ENCODE assay signal across 8 mouse cellular contexts in the genomic region with DNA sequence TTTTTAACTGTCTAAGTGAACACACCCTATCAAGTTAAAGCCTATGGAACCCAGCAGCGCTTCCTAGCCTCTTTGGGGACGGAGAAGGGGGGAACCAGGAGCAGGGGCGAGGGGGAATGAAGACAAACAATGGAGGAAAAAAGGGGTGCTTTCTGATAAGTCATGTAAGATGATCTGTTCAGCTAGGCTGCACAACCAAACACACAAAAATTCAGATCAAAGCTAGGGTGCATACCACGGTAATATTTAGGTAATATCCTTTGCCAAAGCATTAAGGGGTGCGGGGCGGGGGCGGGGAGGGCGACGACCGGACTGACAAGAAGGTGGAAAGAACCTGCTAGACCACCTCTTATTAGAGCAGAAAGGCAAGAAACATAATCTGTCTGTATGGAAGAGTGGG. TPM values are rescaled to one million over a fixed set of nuclear protein-coding genes. Genes with fewer than 3 reads are reported as not detected.
DNase-seq lines count a peak whose midpoint lies in the region; ATAC-seq lines count a peak whose summit lies in the region.

No protein-coding gene starts in this region.

- H3K4me1 ChIP-seq in kidney, embryonic 15.5 days, result peaks cover 17% of the 10 kb centered on the region
- peaks cover 21% of the 10 kb centered on the region for H3K4me1 ChIP-seq in embryonic facial prominence, embryonic 10.5 days
- H3K4me1 ChIP-seq in intestine, embryonic 16.5 days (ENCODE audit: control insufficient read depth, insufficient read depth, low read length), result peaks cover 13% of the 10 kb centered on the region
- H3K4me1 ChIP-seq in neural tube, embryonic 12.5 days, result 0 out of 2 replicates have a peak, but pooled peaks cover 12% of the 10 kb centered on the region

- H3K27me3 ChIP-seq in kidney, embryonic 15.5 days, result no peaks in the 10 kb centered on the region
- no peaks in the 10 kb centered on the region for H3K27me3 ChIP-seq in embryonic facial prominence, embryonic 10.5 days (replicated peaks; ENCODE audit: low read depth, poor library complexity, severe bottlenecking)
- no peaks in the 10 kb centered on the region for H3K27me3 ChIP-seq in intestine, embryonic 16.5 days (replicated peaks; ENCODE audit: control insufficient read depth, insufficient read depth, low read length)
- no peaks in the 10 kb centered on the region for H3K27me3 ChIP-seq in neural tube, embryonic 12.5 days (replicated peaks)

- H3K9me3 ChIP-seq in kidney, embryonic 15.5 days (replicated peaks), result no peaks in the 10 kb centered on the region
- no peaks in the 10 kb centered on the region for H3K9me3 ChIP-seq in embryonic facial prominence, embryonic 10.5 days
- no peaks in the 10 kb centered on the region for H3K9me3 ChIP-seq in intestine, embryonic 16.5 days (ENCODE audit: control insufficient read depth, low read length)
- H3K9me3 ChIP-seq in neural tube, embryonic 12.5 days, result no peaks in the 10 kb centered on the region

- no peak overlapping the region for H3K27ac ChIP-seq in kidney, embryonic 15.5 days
- peak overlapping the region; percentile 97 for H3K27ac ChIP-seq in embryonic facial prominence, embryonic 10.5 days (replicated peaks)
- H3K27ac ChIP-seq in intestine, embryonic 16.5 days (ENCODE audit: low read length), result no peak overlapping the region
- no peak overlapping the region for H3K27ac ChIP-seq in neural tube, embryonic 12.5 days

- no peaks in the 10 kb centered on the region for H3K36me3 ChIP-seq in kidney, embryonic 15.5 days
- H3K36me3 ChIP-seq in embryonic facial prominence, embryonic 10.5 days (replicated peaks), result no peaks in the 10 kb centered on the region
- H3K36me3 ChIP-seq in intestine, embryonic 16.5 days (ENCODE audit: control insufficient read depth, insufficient read depth, low read length), result no peaks in the 10 kb centered on the region
- no peaks in the 10 kb centered on the region for H3K36me3 ChIP-seq in neural tube, embryonic 12.5 days

- peak overlapping the region; percentile 90 for H3K4me3 ChIP-seq in kidney, embryonic 15.5 days (replicated peaks)
- H3K4me3 ChIP-seq in embryonic facial prominence, embryonic 10.5 days, result peak overlapping the region; percentile 95
- H3K4me3 ChIP-seq in intestine, embryonic 16.5 days (ENCODE audit: low read length), result peak overlapping the region; percentile 92
- H3K4me3 ChIP-seq in neural tube, embryonic 12.5 days, result peak overlapping the region; percentile 82

- ATAC-seq in kidney, embryonic 15.5 days (replicated peaks; ENCODE audit: low FRiP score), result no peak
- no peak for ATAC-seq in intestine, embryonic 16.5 days
- no peak for ATAC-seq in neural tube, embryonic 12.5 days (ENCODE audit: low FRiP score, low read depth)

- peak overlapping the region; percentile 79 for H3K4me2 ChIP-seq in kidney, embryonic 15.5 days
- peak overlapping the region; percentile 87 for H3K4me2 ChIP-seq in intestine, embryonic 16.5 days (ENCODE audit: low read depth, low read length)
- peak overlapping the region; percentile 67 for H3K4me2 ChIP-seq in neural tube, embryonic 12.5 days (replicated peaks)

- no peak for DNase-seq in kidney, adult 8-10 months
- peak; percentile 25 for DNase-seq in embryonic facial prominence, embryonic 10.5 days (ENCODE audit: low spot score)
- DNase-seq in adrenal gland, postnatal 4 days (ENCODE audit: low spot score in 2 of 2), result no peak
- DNase-seq in left cerebral cortex, adult 8-10 months (ENCODE audit: low spot score in 2 of 2), result no peak
- DNase-seq in right cerebral cortex, postnatal 25 days, result no peak

- WGBS in kidney, embryonic 15.5 days, result 16% methylated on average over 10 of the region's 10 CpGs
- 12% methylated on average over 10 of the region's 10 CpGs for WGBS in embryonic facial prominence, embryonic 10.5 days
- 29% methylated on average over 10 of the region's 10 CpGs for WGBS in intestine, embryonic 16.5 days
- WGBS in neural tube, embryonic 12.5 days, result 14% methylated on average over 10 of the region's 10 CpGs

- H3K9ac ChIP-seq in kidney, embryonic 15.5 days, result peak overlapping the region; percentile 95
- no peak overlapping the region for H3K9ac ChIP-seq in intestine, embryonic 16.5 days (ENCODE audit: low read depth, low read length)
- H3K9ac ChIP-seq in neural tube, embryonic 12.5 days, result peak overlapping the region; percentile 97

RNA-seq across cellular contexts. Expression of a gene that starts 1.2 kb away (rescaled TPM):
- 3.9 and 4.0 TPM in 2 replicates for polyA plus RNA-seq in kidney, embryonic 15.5 days (2015; fragmentation: Nextera tagmentation; extraction: Ambion mirVana)
- 8.1 and 9.7 TPM in 2 replicates for polyA plus RNA-seq in embryonic facial prominence, embryonic 10.5 days (2016; fragmentation: Nextera tagmentation; extraction: Ambion mirVana)
- polyA plus RNA-seq in intestine, embryonic 16.5 days (2015; fragmentation: Nextera tagmentation; extraction: Ambion mirVana), result 1.7 and 2.3 TPM in 2 replicates
- 16.5 and 18.7 TPM in 2 replicates for polyA plus RNA-seq in neural tube, embryonic 12.5 days (2016; fragmentation: Nextera tagmentation; extraction: Ambion mirVana)
- total RNA-seq in adrenal gland, postnatal 4 days (2021), result 1 to 10 TPM; 9.4 to 9.7 TPM
- total RNA-seq in left cerebral cortex, adult 8-10 months (2022), result 10 to 100 TPM; 31.3 to 39.5 (median 34.0) TPM
